Mouse (Mus musculus) myocyte (in vitro differentiated cells): ENCODE data around the gene Wbp1l. TPM values are rescaled to one million over a fixed set of nuclear protein-coding genes. Genes with fewer than 3 reads are reported as not detected.

Source experiments
- H3K27me3 ChIP-seq: one replicate; pipeline ENCODE4 v1.6.1; 2011; ENCODE audit not compliant: control insufficient read depth, insufficient read depth, insufficient read length
- H3K36me3 ChIP-seq: one replicate; pipeline ENCODE4 v1.6.1; 2011; ENCODE audit not compliant: control insufficient read depth, insufficient read depth
- H3K4me2 ChIP-seq: one replicate; pipeline ENCODE4 v1.6.1; 2011; ENCODE audit warnings: low read depth, control low read depth
- H3K4me3 ChIP-seq: one replicate; pipeline ENCODE4 v1.5.1; 2011; ENCODE audit warnings: mild to moderate bottlenecking, control low read depth, moderate library complexity
- H3K79me2 ChIP-seq: one replicate; pipeline ENCODE4 v1.6.1; 2011; ENCODE audit not compliant: control insufficient read depth, insufficient read depth
- H3ac ChIP-seq: one replicate; pipeline ENCODE4 v1.6.1; 2011; ENCODE audit not compliant: control insufficient read depth, insufficient read length
- CEBPB ChIP-seq: IDR thresholded peaks from 2 replicates; pipeline ENCODE4 v1.6.1; 2011; ENCODE audit warnings: mild to moderate bottlenecking, moderate library complexity; ENCODE audit not compliant: poor library complexity, insufficient read depth, severe bottlenecking
- E2F4 ChIP-seq: IDR thresholded peaks from one replicate; pipeline ENCODE4 v1.6.1; 2011; ENCODE audit warnings: mild to moderate bottlenecking, control low read depth, moderate library complexity; ENCODE audit not compliant: insufficient read depth
- MAX ChIP-seq: IDR thresholded peaks from one replicate; pipeline ENCODE4 v1.6.1; 2011; ENCODE audit warnings: low read depth, mild to moderate bottlenecking, control low read depth
- MYOD1 ChIP-seq, 3 experiments: IDR thresholded peaks; one replicate each; pipeline ENCODE4 v1.6.1; 2011; ENCODE audit warnings: control low read depth in 2 of 3, low read depth in 2 of 3, mild to moderate bottlenecking in 2 of 3, moderate library complexity in 1 of 3; ENCODE audit not compliant: insufficient read length in 2 of 3, control insufficient read depth in 1 of 3
- MYOG ChIP-seq, 3 experiments: IDR thresholded peaks; one replicate each; pipeline ENCODE4 v1.6.1; 2011; ENCODE audit warnings: control low read depth in 2 of 3, low read depth in 2 of 3, mild to moderate bottlenecking in 2 of 3; ENCODE audit not compliant: insufficient read length in 2 of 3, control insufficient read depth in 1 of 3, insufficient read depth in 1 of 3
- POLR2A ChIP-seq: IDR thresholded peaks from one replicate; pipeline ENCODE4 v1.6.1; 2011; ENCODE audit warnings: low read depth, mild to moderate bottlenecking, control low read depth, moderate library complexity; ENCODE audit not compliant: insufficient read length
- POLR2AphosphoS2 ChIP-seq: IDR thresholded peaks from one replicate; pipeline ENCODE4 v1.6.1; 2011; ENCODE audit warnings: low read depth, control low read depth; ENCODE audit not compliant: insufficient read length
- REST ChIP-seq: IDR thresholded peaks from one replicate; pipeline ENCODE4 v1.6.1; 2011; ENCODE audit warnings: mild to moderate bottlenecking, control low read depth, moderate library complexity; ENCODE audit not compliant: insufficient read depth, insufficient read length
- SRF ChIP-seq: IDR thresholded peaks from one replicate; pipeline ENCODE4 v1.6.1; 2011; ENCODE audit warnings: low read depth; ENCODE audit not compliant: control insufficient read depth, insufficient read length
- TCF12 ChIP-seq: IDR thresholded peaks from one replicate; pipeline ENCODE4 v1.6.1; 2011; ENCODE audit warnings: mild to moderate bottlenecking, control low read depth; ENCODE audit not compliant: poor library complexity, insufficient read depth, severe bottlenecking
- TCF3 ChIP-seq: IDR thresholded peaks from one replicate; pipeline ENCODE4 v1.6.1; 2011; ENCODE audit warnings: low read depth, control low read depth; ENCODE audit not compliant: insufficient read length
- USF1 ChIP-seq: IDR thresholded peaks from one replicate; pipeline ENCODE4 v1.6.1; 2011; ENCODE audit warnings: low read depth, mild to moderate bottlenecking, control low read depth, moderate library complexity
- polyA plus RNA-seq: library from polyadenylated mRNA; unstranded; fragments of >200 nt; fragmentation: generic; extraction: Trizol; gene quantifications from one replicate; pipeline ENCODE4 v1.2.1, GENCODE M21; 2012; ENCODE audit warnings: missing spikeins

The Wbp1l gene
- polyA plus RNA-seq, 1 experiment, result 39.8 TPM

DNA sequence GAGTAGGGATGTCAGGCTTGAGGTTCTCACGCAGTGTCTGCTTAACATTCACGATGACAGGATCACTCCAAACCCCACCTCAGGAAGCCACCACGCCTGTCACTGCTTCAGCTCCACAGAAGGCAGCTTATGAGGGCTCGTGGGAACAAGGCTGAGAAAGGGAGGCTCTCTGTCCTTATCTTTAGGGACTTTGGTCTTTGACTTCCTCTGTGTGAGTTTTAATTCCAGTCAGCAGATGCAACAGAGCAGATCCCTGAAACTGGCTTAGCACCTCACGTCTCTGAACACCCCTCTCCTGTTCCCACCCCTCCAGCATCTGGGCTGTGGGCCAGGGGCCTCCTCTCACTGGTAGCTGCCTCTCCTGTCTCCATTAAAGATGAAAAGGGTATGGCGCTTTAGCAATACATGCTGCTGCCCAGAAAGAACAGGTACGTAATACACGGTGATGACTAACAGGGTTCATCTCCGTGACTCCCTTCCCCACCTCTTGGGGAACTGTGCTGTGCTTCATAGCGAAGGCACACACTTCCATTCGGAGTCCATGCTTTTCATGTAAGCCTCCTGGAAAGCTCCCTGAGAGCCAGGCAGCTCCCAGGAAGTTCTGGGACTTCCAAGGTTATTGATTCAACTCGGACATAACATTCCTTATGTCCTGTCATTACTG, 81.0 kb downstream of the Wbp1l start:
- no peak overlapping the region for H3K4me3 ChIP-seq
- no peak overlapping the region for H3K4me2 ChIP-seq
- TF ChIP-seq SRF (no peak), MAX (no peak), POLR2A (no peak), TCF3 (no peak), CEBPB (no peak), TCF12 (no peak), USF1 (no peak), REST (no peak), MYOG (IDR thresholded peaks at IDR 0.05; ENCODE audit: control insufficient read depth in 1 of 3, insufficient read depth in 1 of 3, insufficient read length in 2 of 3, low read depth in 2 of 3) (no peak), MYOD1 (IDR thresholded peaks at IDR 0.05; ENCODE audit: control insufficient read depth in 1 of 3, insufficient read length in 2 of 3, low read depth in 2 of 3) (no peak), E2F4 (no peak), POLR2AphosphoS2 (no peak)
- peaks cover 47% of the 10 kb centered on the region for H3K27me3 ChIP-seq
- no peaks in the 10 kb centered on the region for H3K36me3 ChIP-seq
- H3ac ChIP-seq, result no peak overlapping the region
- H3K79me2 ChIP-seq, result no peaks in the 10 kb centered on the region

DNA sequence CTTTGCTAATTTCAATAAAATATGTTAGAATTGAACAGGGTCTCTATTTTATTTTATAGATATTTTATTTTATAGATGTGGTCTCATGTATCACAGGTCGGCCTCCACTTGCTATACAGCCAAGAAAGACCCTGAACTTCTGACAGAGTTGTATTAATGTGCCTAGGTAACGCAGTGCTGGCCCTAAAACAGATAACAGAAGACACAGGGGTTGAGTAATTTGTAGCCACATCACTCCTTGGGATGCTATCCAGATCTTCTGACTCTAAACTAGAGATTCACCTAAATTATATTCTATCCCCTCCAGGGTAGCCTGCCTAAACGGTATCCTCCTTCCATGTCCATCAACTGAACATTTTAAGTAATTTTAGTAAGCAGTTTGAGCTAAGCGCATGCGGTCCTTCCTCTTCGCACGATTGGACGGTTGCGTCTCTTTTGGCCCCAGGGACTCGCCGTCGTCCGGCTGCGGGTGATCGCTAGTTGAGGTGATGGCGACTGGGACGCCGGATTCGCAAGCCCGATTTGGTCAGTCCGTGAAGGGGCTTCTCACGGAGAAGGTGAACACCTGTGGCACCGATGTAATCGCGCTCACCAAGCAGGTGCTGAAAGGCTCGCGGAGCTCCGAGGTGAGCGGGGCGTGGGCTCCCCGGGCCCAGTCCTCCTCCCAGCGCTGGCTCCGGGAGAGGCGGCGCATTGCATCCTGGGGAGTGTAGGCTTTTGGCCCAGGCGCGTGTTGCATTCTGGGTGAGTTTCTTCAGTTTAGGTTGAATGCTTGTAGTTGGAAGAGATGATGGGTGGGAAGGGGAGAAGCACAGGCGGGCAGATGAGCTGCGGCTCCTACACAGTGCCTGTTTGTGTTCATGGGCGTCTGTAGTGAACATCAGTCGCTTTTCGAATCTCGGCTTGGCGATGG, 90.8 kb downstream of the Wbp1l start, which contains the start of gene Borcs7:
Gene Borcs7, plus strand, starts transcription at position 447 of the 913 bp plus-strand sequence.
- Histone ChIP-seq H3K79me2 (no peaks in the 10 kb centered on the region), H3K4me2 (peak within 1 kb of the TSS; percentile 98), H3K4me3 (peak within 1 kb of the TSS; percentile 37), H3K36me3 (no peaks in the 10 kb centered on the region), H3K27me3 (no peaks in the 10 kb centered on the region), H3ac (peak within 1 kb of the TSS; percentile 30)
- peak; percentile 66 for TF ChIP-seq POLR2AphosphoS2
- no peak for TF ChIP-seq MAX
- TF ChIP-seq POLR2A, result peak; percentile 68

DNA sequence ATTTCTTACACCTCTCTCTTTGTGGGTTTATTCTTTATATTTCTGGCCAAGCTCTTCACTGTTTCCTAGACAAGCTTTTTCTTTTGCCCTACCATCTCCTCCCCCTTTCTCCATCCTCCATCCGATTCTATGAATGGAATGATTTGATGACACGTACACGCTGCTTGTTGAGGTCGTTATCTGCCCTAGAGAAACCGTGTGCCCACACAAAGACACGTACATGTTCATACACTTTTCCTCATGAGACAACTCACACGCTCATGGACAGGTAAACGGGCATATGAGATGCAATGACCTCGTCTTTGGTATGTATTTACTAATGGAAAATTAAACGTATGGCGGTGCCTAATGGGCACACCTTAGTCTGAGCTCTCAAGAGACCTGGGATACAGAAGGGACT, 91.5 kb downstream of the Wbp1l start:
- H3K4me3 ChIP-seq, result peak overlapping the region; percentile 37
- no peaks in the 10 kb centered on the region for H3K27me3 ChIP-seq
- TF ChIP-seq USF1, result no peak
- no peak for TF ChIP-seq POLR2AphosphoS2
- TF ChIP-seq TCF12, result no peak
- no peak for TF ChIP-seq MYOD1 (IDR thresholded peaks at IDR 0.05; ENCODE audit: control insufficient read depth in 1 of 3, insufficient read length in 2 of 3, low read depth in 2 of 3)
- TF ChIP-seq E2F4, result no peak
- peak overlapping the region; percentile 98 for H3K4me2 ChIP-seq
- H3K79me2 ChIP-seq, result no peaks in the 10 kb centered on the region
- H3ac ChIP-seq, result peak overlapping the region; percentile 30
- H3K36me3 ChIP-seq, result no peaks in the 10 kb centered on the region

- Histone ChIP-seq H3K36me3 (no peaks in the 10 kb centered on the region), H3ac (no peak overlapping the region), H3K4me2 (no peak overlapping the region), H3K27me3 (no peaks in the 10 kb centered on the region), H3K4me3 (peak overlapping the region; percentile 37), H3K79me2 (no peaks in the 10 kb centered on the region)
- TF ChIP-seq TCF3 (no peak), CEBPB (no peak), POLR2AphosphoS2 (no peak), E2F4 (no peak), USF1 (no peak), MAX (no peak), POLR2A (no peak), TCF12 (no peak), MYOD1 (IDR thresholded peaks at IDR 0.05; ENCODE audit: control insufficient read depth in 1 of 3, insufficient read length in 2 of 3, low read depth in 2 of 3) (no peak), SRF (no peak), MYOG (IDR thresholded peaks at IDR 0.05; ENCODE audit: control insufficient read depth in 1 of 3, insufficient read depth in 1 of 3, insufficient read length in 2 of 3, low read depth in 2 of 3) (no peak)
These were observed 92.2 kb downstream of the Wbp1l start for GRCm38 (mm10) chr19:46691078-46691477.

DNA sequence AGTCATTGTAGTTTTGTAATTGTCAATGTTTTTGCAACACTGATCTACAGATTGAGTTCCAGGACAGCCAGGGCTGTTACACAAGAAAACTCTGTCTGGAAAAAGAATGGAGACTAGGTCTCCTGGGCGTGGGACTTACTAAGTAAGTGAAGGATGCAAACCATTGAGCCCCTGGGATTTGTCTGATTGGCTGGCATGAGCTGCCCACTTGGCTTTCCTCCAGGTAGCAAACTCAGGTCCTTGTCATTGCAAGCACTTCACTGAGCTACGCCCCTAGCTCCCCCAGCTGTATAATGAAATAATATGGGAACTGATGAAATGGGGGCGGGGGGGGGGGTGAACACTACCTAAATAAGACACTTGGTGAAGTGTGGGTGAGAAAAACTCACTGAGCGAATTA, 94.3 kb downstream of the Wbp1l start:
- H3K4me2 ChIP-seq, result no peak overlapping the region
- no peak overlapping the region for H3ac ChIP-seq
- no peak for TF ChIP-seq USF1
- TF ChIP-seq CEBPB, result no peak
- TF ChIP-seq MYOG (IDR thresholded peaks at IDR 0.05; ENCODE audit: control insufficient read depth in 1 of 3, insufficient read depth in 1 of 3, insufficient read length in 2 of 3, low read depth in 2 of 3), result no peak
- TF ChIP-seq POLR2AphosphoS2, result no peak
- TF ChIP-seq SRF, result no peak
- no peak for TF ChIP-seq MYOD1 (IDR thresholded peaks at IDR 0.05; ENCODE audit: control insufficient read depth in 1 of 3, insufficient read length in 2 of 3, low read depth in 2 of 3)
- no peak for TF ChIP-seq E2F4
- TF ChIP-seq TCF3, result no peak
- no peak for TF ChIP-seq MAX
- TF ChIP-seq POLR2A, result no peak
- no peak for TF ChIP-seq TCF12
- TF ChIP-seq REST, result no peak
- no peak overlapping the region for H3K4me3 ChIP-seq
- no peaks in the 10 kb centered on the region for H3K79me2 ChIP-seq
- no peaks in the 10 kb centered on the region for H3K27me3 ChIP-seq
- H3K36me3 ChIP-seq, result no peaks in the 10 kb centered on the region
